Mouse (Mus musculus) E14TG2a.4 (cell line): ENCODE measurements around the gene Ak8.

Experiments used
- CTCF ChIP-seq: conservative IDR thresholded peaks from 2 replicates; pipeline ENCODE4 v1.5.1; 2014; ENCODE audit warnings: low read length
- NANOG ChIP-seq: IDR thresholded peaks from 2 replicates; pipeline ENCODE4 v1.6.1; 2014; ENCODE audit warnings: borderline replicate concordance, low read length, mixed read lengths
- POU5F1 ChIP-seq: IDR thresholded peaks from 2 replicates; pipeline ENCODE4 v1.6.1; 2014; ENCODE audit warnings: low read length, borderline replicate concordance

GRCm38 (mm10) chr2:28796298-28796697, 96.3 kb downstream of the Ak8 start:
- no peak for TF ChIP-seq CTCF
- no peak for TF ChIP-seq NANOG
- no peak for TF ChIP-seq POU5F1
